Mouse (Mus musculus) layer of hippocampus, adult 18-20 months (tissue): Measurements from ENCODE around the gene Cep68. TPM values are rescaled to one million over a fixed set of nuclear protein-coding genes. Genes with fewer than 3 reads are reported as not detected.
A peak's percentile ranks its signal among the peaks of the same experiment; 100 is the strongest.
"Not testable (repeated sequence)": the region's sequence is repeated elsewhere in the genome, so short reads cannot be mapped to it uniquely, and the experiment has no call there.

Experiments
- DNase-seq, 2 experiments: peaks; one replicate each; pipeline ENCODE4 v3.0.0; 2022; ENCODE audit warnings: low spot score in 2 of 2
- total RNA-seq, 2 experiments: library from RNA; stranded (reverse); gene quantifications; 2 replicates each; pipeline ENCODE4 v1.2.3; 2021

Gene Cep68
- total RNA-seq, 2 experiments from 2014 or later: 31.3 to 35.2 TPM

DNA sequence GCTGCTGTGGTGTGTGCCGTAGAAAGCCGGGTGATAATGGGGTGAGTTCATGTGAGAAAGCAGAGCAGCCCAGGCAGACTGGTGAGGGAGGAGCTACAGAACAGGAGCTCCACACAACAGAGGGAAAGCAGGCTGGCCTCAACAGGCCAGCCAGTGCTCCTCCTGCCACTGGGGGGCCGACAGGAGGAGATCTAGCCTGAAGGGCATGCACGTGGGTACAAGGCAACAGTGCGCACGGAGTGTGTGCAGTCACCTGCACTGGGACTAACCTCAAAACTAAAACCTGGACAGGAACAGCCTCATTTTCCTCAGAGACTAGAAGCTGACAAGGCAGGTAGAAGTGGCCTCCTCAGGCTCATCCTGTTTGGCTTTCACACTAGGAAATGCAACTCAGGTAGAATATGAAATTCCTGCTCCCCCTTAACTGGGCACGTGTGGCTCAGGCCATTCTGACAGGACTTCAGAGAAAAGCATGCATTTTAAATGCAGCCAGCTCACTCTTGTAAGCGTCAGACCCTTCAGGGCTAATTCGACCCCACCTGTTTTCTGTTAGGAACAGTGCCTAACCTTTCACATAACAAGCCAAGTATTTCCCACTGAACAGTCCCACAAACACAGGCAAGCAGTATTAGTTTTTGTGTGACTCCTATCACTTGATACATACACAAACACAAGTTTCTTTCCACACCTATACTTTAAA is 5.9 kb downstream of the Cep68 start:
- DNase-seq: no peak

DNA sequence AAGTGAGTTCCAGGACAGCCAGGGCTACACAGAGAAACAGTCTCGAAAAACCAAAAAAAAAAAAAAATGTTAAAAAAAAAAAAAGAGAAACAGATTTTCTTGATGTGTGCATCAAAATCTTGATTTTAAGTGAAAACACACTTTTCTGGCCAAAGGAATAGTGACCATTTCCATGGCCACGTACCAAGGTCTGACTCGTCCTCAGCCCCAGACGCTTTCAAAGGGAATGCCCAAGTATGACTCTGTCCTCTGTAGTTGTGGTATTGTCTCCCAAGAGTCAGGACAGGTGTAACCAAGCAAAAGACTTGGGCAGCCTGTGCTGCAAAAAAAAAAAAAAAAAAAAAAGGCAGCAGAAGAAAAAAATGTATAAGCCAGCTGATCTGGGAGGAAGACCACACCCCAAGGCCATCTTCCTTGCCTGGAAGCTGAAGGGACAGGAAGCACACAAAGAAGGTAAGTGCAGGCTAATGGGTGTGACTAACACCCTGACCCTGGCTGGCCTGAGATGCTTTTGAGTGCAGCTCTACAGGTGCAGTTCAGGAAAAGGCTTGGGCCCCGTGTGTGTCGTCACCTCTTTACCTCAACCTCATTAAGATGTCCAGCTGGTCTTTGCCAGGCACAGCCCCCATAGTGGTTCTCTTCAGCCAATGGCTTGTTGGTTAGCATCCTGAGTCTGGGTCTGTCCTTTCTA is 6.7 kb downstream of the Cep68 start:
- no peak for DNase-seq

DNA sequence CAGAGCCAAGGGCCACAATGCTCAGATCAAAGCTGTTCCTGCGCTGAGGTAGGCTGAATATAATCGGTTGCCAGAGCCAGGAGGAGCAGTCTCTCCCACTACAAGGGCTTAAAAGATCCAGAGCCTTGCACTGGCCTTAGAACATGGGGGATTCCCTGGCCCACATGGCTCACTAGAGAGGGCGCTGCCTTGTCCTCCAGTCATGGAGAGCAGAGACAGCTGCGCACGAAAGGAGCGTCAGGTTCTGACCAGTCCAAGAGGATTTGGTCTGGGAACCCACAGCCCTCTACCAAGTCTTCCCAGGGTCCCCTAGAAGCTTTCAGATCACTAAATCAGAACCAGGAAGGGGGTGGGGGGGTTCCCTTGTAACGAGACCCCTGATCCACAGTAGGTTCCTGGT is 7.9 kb downstream of the Cep68 start:
- no peak for DNase-seq

DNA sequence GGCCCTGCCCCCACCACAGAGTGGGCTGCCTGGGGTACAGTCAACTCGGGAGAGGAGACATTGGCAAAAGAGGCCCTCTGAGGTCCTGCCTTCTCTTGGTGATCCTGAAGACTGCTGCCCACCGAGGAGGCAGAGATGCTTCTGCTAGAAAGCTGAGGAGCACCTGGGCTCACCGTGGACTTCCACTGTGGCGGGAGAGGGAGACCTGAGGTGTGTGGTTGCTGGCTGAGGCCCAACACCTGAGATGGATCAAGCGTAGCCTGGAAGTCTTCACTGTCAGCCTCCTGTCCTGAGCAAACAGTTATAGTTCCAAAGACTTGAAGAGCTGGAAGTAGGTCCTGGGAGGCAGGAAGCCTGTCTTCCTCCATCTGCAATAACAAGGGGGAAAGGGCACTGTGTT is 8.9 kb downstream of the Cep68 start:
- no peak for DNase-seq

DNA sequence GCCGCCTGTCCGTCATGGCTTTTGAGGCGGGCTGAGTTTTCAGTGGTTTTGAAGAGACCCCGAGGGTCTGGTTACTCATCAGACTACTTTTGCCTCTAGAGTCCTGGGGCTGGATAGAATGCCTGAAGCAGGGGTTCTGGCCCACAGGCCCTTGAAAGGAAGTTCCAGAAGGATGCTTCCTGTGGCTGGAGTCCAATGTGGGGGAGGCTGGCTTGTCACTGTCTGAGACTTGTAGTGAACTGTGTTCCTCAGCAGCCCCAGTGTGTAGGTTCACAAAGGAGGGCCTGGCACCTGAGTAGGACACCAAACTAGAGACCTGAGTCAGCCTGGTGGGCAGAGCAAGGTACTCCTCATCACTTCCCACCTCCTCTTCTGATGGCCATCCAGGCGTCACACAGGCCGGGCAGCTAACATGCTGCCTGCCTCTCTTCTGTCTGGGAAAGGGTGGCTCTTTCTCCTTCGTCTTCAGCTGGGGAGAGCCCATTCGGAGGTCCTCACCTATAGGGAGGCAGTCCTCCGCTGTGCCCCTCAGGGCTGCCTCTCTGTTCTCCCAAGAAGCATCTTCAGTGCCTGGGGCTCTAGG is 9.9 kb downstream of the Cep68 start:
- DNase-seq: no peak

DNA sequence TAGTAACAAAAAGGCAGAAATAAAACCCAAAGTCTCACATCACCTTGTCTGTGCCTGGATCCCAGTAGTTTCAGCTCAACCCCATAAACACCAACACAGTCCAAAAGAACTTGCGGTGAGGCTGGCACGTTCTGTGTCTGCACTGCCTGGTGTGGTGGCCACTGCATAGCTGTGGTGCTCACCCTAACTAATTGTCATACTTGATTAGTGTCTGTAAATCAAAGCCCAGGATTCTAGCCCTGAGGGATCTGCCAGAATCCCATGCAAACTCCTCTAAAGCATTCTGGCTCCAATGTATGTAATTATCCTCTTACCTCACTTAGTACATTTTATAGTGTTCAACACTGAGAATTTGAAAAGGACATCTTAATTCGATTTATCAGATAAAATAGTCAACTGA is 11.3 kb downstream of the Cep68 start:
- no peak for DNase-seq

DNA sequence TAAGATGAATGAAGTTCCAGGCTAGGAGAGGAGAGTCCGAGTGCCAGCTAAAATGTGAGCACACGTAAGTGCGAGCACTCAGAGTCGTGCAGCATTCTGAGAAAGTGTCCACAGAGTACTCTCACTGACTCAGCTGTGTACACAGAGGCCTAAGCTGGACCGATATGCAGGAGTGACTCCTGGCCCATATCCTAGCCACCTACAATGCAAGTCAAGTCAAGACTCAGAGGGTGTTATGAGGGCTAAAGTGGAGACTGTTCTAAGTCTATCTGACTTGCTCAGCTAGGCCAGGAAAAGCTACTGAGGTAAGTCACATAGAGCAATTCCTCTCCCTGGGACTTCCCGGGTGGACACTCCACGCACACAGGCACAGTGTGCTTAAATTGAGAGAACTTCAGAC is 12.2 kb downstream of the Cep68 start:
- DNase-seq: no peak

DNA sequence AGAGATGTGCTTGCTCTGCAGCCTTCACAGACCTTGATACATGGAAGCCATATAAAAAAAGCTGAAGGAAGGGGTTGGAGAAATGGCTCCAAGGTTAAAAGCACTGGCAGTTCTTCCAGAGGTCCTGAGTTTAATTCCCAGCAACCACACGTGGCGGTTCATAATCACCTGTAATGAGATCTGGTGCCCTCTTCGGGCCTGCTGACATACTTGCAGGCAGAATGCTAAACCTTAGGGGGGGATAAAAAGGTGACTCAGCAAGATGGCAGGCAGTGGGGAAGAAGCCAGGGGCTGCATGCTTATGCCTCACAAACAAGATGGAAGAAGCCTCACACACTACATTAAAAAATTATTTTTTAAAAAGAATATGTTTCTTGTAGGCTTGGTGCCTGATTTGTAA is 15.0 kb downstream of the Cep68 start:
- no peak for DNase-seq

DNA sequence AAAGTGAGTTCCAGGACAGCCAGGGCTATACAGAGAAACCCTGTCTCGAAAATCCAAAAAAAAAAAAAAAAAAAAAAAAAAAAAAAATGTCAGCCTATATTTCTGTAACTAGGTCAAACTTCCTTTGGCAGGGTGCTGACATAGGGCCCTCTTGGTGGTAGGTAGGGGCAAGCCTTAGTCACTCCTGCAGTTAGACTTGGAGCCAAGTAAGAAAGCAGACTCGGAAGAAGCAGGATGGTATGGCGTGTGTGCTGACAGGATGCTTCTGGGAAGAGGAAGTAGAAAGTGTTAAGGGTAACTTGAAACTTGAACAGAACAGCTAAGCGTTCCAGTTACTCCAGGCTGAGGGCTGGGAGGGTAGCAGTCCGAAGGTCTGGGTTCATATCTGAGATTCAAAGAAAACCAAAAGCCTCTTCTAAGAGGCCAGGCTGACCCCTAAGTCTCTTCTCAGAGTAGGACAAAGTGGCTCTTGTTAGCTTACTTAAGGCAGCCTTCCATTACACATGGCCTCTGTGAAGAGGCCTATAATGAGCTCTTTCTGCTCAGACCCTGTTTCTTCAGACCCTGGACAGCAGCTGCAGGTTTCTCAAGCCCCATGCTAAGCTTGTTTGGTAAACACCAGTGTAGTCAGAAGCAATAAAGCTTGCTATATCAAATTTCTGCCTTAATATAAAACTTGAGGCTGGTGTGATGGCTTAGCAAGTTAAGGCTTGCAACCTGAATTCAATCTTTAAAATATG is 17.0 kb downstream of the Cep68 start:
- no peak for DNase-seq

DNA sequence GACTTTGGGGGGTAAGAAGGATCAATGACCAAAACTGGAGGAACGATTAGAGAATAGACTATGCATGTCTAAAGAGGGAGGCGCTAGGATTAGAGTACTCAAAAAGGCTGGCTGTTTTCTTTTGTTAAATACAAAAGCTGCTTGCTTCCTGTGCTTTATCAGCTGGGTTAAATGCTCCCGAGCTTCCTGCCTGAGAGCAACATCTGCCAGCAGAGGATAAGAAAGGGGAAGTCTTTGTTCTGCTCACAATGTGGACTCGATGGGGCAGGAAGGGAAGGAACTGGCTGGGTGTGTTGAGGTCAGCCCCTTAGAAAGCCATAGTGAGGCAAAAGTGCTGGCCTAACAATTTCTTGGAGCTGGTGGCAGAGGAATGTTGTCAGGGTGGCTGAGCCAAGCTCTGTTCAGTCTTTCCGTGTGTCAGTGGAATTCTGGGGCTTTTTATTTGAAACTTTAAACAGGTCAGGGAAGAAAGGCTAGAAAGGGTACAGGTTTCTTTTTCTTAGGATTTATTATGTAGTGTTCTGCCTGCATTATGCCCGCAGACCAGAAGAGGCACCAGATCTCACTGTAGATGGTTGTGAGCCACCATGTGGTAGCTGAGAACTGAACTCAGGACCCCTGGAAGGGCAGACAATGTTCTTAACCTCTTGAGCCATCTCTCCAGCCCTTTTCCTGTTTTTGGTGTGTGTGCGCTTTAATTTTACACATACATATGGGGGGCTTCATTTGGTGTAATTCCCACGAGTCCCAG is 17.9 kb downstream of the Cep68 start:
- DNase-seq: peak; percentile 16 to 30

DNA sequence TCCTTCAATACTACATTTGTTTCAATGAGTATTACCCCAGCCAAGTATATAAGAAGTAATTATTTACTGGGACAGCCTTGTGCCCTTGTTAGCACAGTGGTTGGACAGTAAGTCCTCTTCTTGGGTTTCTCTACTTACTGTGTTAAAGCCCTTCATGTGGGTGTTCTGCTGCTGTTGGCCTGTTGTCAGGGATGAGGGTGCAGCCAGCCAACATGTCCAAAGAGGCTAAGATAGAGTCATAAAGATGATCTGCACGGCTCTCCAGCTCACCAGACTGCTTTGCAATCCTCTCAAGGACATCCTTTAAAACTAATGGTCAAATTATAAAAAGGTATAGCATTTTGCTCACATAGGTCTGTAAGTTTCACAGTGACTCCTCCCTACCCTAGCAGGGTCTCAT is 18.9 kb downstream of the Cep68 start:
- DNase-seq: no peak

DNA sequence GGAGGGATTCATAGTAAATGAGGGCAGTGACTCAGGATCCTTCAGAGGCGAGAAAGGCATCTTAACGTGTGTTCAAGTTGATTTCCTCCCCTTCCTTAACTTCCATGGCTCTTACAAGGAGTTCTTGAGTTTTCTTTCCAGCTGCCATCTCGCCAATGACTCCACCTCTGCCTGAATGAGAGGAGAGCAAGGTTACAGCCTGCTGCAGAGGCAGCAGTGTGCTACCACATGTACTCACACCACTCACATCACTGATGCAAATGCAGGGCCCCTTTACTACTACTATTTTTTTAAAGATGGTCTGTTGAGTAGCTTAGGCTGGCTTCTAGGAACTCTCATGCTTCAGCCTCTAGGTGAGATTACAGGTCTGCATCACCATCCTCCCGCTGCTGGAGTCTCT is 19.9 kb downstream of the Cep68 start:
- no peak for DNase-seq

DNA sequence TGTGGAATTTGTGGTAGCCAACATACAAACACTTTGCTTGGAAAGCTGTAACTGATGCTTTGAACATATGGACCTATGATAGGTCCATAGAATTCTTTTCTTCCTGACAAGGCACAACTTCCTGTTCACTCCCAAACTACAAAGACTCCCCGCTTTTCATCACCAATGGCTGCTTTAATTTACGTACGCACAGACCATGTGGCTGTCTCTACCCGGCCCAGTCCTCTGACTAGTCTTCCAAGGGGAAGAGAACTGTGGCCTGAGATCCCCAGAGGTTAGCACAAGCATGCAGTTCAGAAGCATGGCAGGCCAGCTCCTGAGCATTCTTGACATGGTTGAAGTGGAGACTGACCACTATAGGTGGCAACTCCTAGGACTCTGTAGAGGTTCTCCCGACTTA is 20.6 kb downstream of the Cep68 start:
- no peak for DNase-seq

DNA sequence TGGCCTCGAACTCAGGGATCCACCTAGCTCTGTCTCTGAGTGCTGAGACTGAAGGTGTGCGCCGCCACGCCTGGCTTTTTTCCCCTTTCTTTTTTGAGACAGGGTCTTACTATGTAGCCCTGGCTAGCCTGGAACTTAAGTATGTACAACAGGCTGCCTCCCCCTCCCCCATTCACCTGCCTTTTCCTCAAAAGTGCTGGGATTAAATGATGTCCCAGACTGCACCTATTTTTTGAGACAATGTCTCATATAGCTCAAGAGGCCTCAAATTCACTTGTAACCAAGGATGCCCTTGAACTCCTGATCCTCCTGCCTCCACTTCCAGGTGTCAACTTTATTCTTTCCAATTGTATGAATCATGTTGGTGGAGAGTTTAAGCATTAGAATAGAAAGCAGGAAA is 23.3 kb downstream of the Cep68 start:
- no peak for DNase-seq

DNA sequence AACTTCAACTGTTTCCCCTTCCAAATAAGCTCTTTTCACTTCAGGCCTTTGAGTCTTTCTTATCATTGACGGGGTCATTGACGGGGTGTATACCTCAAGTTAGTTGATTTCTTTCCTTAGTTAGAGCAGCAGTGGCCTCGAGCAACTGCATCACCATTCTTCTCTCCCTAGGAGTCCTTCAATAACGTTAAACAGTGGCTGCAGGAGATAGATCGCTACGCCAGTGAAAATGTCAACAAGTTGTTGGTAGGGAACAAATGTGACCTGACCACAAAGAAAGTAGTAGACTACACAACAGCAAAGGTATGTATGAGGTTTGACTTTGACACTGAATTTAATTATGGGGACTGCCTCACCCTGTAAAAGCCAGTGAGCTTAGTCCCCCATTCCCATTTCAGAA is 25.0 kb downstream of the Cep68 start:
- DNase-seq: no peak

DNA sequence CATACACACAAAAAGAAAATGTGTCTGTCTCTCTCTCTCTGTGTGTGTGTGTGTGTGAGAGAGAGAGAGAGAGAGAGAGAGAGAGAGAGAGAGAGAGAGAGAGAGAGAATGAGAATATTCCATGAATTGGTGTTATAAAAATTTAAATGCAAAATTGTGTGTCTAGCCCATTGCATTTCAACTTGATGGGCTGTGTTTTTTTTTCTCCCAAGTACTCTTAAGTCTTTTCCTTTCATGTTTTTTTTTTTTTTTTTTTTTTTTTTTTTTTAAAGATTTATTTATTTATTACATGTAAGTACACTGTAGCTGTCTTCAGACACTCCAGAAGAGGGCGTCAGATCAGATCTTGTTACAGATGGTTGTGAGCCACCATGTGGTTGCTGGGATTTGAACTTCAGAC is 27.6 kb downstream of the Cep68 start:
- DNase-seq: not testable (repeated sequence)

DNA sequence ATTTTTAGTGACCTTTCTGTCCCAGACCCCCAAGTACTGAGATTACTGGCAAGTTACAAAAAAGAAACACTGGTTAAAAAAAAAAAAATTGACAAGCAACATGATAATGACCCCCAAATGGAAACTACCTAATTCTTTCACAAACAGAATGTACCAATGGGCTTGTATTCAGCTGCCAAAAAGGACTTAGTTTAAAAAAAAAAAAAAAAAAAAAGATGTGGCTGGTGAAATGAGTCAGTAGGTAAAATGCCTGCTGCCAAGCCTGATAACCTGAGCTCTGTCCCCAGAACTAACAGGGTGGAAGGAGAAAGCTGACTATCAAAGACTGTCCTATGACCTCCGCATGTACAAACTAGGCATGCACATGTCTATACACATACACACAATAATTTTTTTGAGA is 32.0 kb downstream of the Cep68 start:
- DNase-seq: no peak

DNA sequence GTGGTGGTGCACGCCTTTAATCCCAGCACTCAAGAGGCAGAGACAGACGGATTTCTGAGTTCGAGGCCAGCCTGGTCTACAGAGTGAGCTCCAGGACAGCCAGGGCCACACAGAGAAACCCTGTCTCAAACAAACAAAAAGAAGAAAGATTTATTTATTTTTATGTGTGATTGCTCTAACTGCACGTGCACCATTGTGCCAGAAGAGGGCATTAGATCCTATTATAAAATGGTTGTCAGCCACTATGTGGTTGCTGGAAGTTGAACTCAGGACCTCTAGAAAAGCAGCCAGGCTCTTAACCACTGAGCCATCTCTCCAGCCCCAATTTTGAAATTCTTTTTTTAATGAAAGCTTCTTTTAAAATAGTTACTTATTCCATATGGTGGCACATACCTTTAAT is 32.8 kb downstream of the Cep68 start:
- DNase-seq: no peak

DNA sequence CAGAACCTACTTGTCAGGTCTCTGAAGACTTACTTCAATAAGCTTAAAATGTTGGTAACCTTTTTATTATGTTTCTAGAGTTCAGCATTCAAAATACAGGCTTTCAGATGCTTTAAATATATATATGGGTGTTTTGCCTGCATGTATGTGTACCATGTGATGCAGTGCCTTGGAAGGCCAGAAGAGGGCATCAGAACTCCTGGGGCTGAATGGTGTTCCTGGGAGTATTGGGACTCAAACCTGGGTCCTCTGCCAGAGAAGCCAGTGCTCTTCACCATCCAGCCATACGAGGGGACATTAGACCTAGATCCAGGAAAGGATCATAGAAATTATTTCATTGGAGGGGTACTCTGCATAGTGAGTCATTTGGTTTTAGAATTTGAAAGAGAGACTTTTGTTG is 34.5 kb downstream of the Cep68 start:
- no peak for DNase-seq

DNA sequence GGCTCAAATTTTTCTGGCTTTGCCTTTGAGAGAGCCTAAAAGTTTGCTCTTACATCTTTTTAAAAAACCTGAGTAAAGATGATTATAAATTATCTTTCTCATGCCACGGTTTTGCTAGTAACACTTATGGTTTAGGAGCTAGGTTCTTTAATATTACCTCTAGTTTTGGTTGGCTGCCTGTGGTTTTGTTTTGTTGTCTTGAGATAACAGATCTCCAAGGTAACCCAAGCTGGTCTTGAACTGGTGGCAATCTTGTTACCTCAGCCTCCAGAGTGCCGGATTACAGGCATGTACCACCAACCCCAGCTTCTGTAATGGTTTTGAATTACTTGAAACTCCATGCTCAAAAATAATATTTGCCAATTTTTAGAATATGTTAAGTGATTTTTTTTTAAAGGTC is 37.4 kb downstream of the Cep68 start:
- DNase-seq: no peak

DNA sequence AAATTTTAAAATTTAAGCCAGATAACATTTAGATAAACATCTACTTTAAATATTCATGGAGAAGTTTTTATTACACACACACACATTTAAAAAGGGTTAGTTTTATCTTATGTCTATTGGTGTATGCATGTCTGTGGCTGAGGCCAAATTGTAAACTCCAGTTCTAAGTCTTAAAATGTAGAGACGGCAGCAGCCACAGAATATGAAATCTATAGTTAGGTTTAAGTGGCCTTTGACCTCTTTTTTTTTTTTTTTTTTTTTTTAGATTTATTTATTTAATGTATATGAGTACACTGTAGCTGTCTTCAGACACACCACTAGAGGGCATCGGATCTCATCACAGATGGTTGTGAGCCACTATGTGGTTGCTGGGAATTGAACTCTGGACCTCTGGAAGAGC is 41.6 kb downstream of the Cep68 start:
- DNase-seq: no peak
